Mouse (Mus musculus): ENCODE data around the gene Tph2.

DNA sequence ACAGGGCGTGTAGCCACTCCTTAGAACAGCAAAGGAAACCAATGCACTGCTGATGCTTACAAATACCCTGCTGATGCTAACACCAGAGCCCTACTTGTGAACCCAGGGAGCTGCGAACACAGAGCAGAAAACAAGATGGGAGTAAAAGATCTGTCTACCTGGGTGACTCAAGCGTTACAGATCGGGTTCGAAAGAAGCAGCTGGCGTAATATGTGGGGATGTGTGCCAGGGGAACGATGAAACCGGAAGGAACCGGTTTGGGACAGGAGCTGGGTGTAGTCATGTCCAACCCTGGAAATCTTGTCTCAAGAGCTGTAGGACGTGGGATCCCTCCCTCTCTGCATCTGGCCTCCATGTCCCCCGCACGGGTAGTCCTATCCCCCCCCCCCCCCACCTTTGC lies 134.1 kb downstream of the Tph2 start:
- no peak for TF ChIP-seq CTCF (IDR thresholded peaks at IDR 0.05; ENCODE audit: control insufficient read depth, insufficient read depth, insufficient replicate concordance, low read depth, low read length)
- TF ChIP-seq POLR2A (IDR thresholded peaks at IDR 0.05; ENCODE audit: control insufficient read depth, low read depth, low read length): no peak
